Mouse (Mus musculus) embryonic facial prominence, embryonic 11.5 days (tissue): Measurements from ENCODE around the gene Chid1. TPM values are rescaled to one million over a fixed set of nuclear protein-coding genes. Genes with fewer than 3 reads are reported as not detected.
A peak's percentile ranks its signal among the peaks of the same experiment; 100 is the strongest.

ENCODE experiments used
- ATAC-seq: fragments of 200-750 bp; cut with Nextera tagmentation; replicated peaks from 2 replicates; pipeline ENCODE4 v1.8.0; 2017; ENCODE audit warnings: low read depth; ENCODE audit not compliant: insufficient number of reproducible peaks, low FRiP score, low TSS enrichment
- DNase-seq: peaks from one replicate; pipeline ENCODE4 v3.0.0-alpha.2; 2015; ENCODE audit warnings: low spot score
- H3K27ac ChIP-seq: fragments of 300-500 bp; sonication (generic); replicated peaks from 2 replicates; pipeline ENCODE4 v1.5.1; 2014; ENCODE audit warnings: mild to moderate bottlenecking, low read depth, low read length, control low read depth
- H3K27me3 ChIP-seq: fragments of 300-500 bp; sonication (generic); 2 replicates; pipeline ENCODE4 v1.6.1; 2014; ENCODE audit warnings: mild to moderate bottlenecking, low read length, moderate library complexity, mixed read lengths; ENCODE audit not compliant: control insufficient read depth, insufficient read depth
- H3K36me3 ChIP-seq: fragments of 300-500 bp; sonication (generic); replicated peaks from 2 replicates; pipeline ENCODE4 v1.6.1; 2014; ENCODE audit warnings: low read depth, mild to moderate bottlenecking, low read length, moderate library complexity, mixed read lengths; ENCODE audit not compliant: control insufficient read depth, insufficient read depth
- H3K4me1 ChIP-seq: fragments of 300-500 bp; sonication (generic); 2 replicates; pipeline ENCODE4 v1.6.1; 2014; ENCODE audit warnings: low read length, mixed read lengths; ENCODE audit not compliant: control insufficient read depth, insufficient read depth
- H3K4me2 ChIP-seq: fragments of 300-500 bp; sonication (generic); 2 replicates; pipeline ENCODE4 v1.6.1; 2014; ENCODE audit warnings: low read depth, mild to moderate bottlenecking, control low read depth, low read length, moderate library complexity
- H3K4me3 ChIP-seq: fragments of 300-500 bp; sonication (generic); 2 replicates; pipeline ENCODE4 v1.5.1; 2014; ENCODE audit warnings: low read depth, low read length, control low read depth
- H3K9ac ChIP-seq: fragments of 300-500 bp; sonication (generic); replicated peaks from 2 replicates; pipeline ENCODE4 v1.6.1; 2014; ENCODE audit warnings: mild to moderate bottlenecking, control low read depth, low read length
- H3K9me3 ChIP-seq: fragments of 300-500 bp; sonication (generic); replicated peaks from 2 replicates; pipeline ENCODE4 v1.6.1; 2016; ENCODE audit warnings: mild to moderate bottlenecking, low read length, inconsistent platforms, mixed read lengths; ENCODE audit not compliant: control insufficient read depth
- WGBS: fragments of 180-500 bp; shearing (Covaris S2); extraction: QIAGEN DNeasy Blood & Tissue Kit; methylation state at CpG from one replicate; pipeline ENCODE4 v1.1.7; 2014; 5-methylcytosine and 5-hydroxymethylcytosine counted together
- polyA plus RNA-seq: library from polyadenylated mRNA; unstranded; fragments of >200 nt; fragmentation: Nextera tagmentation; extraction: Ambion mirVana; gene quantifications from 2 replicates; pipeline ENCODE4 v1.2.1, GENCODE M21; 2014

The Chid1 gene
- polyA plus RNA-seq, 1 experiment from 2014 or later: 25.8 TPM

DNA sequence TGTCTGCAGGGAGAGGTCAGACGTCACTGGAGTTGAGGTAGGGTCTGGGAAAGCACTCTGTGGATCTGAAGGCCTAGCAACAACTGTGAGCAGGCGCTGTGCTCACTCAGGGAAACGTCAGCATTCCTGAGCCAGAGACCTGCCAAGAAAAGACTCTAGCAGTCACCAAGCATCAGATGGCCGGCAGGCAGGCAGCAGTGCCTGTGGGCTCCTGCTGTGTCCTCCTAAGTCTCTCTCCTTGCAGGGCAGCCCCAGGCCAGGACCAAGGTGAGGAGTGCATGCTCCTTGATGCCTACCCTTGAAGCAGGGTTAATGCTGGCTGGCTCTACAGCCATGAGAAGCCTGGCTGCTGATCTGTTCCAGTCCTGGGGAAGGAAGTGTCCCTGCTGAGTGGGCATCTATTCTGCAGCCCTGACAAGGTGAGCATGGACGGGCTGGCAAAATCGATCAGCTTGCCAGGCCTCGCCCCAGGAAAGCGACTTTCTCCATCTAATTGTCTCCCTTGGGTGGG, 28.9 kb downstream of the Chid1 start:
- no peak overlapping the region for H3K4me2 ChIP-seq
- no peak for DNase-seq
- no peaks in the 10 kb centered on the region for H3K27me3 ChIP-seq
- no peaks in the 10 kb centered on the region for H3K9me3 ChIP-seq
- no peak overlapping the region for H3K4me3 ChIP-seq
- no peak overlapping the region for H3K27ac ChIP-seq
- H3K36me3 ChIP-seq: no peaks in the 10 kb centered on the region
- WGBS: 75% methylated on average over 8 of the region's 8 CpGs
- H3K4me1 ChIP-seq: no peaks in the 10 kb centered on the region
- no peak for ATAC-seq
- H3K9ac ChIP-seq: no peak overlapping the region

DNA sequence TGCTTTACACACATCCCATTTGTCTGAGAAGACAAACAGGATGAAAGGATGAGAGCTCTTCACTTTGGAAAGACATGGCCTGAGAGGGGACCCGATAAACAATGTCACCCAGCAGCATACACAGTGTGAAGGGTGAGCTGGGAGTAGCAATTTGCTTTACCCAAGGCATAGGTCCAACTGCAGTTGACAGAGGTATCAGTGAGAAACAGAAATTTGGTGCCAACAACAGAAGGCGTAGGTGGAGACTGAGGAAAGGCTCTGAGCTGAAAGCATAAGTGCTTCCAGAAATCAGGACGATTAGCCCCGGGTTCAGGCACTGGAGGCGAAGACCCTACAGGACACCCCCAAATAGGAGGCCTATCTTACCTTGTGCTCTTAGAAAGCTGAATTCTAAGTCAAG, 29.5 kb downstream of the Chid1 start:
- H3K9me3 ChIP-seq: no peaks in the 10 kb centered on the region
- no peak for DNase-seq
- H3K4me3 ChIP-seq: no peak overlapping the region
- 87% methylated on average over 5 of the region's 5 CpGs for WGBS
- H3K27me3 ChIP-seq: no peaks in the 10 kb centered on the region
- no peaks in the 10 kb centered on the region for H3K36me3 ChIP-seq
- no peak for ATAC-seq
- no peak overlapping the region for H3K27ac ChIP-seq
- H3K4me2 ChIP-seq: no peak overlapping the region
- H3K9ac ChIP-seq: no peak overlapping the region
- H3K4me1 ChIP-seq: no peaks in the 10 kb centered on the region

GRCm38 (mm10) chr7:141508160-141508559, 31.5 kb downstream of the Chid1 start:
- DNase-seq (no peak), ATAC-seq (peak; percentile 62; the same call in 1 of the 2 replicates)
- H3K9me3 ChIP-seq: no peaks in the 10 kb centered on the region
- no peaks in the 10 kb centered on the region for H3K27me3 ChIP-seq
- H3K36me3 ChIP-seq: no peaks in the 10 kb centered on the region
- H3K4me2 ChIP-seq: no peak overlapping the region
- H3K4me1 ChIP-seq: no peaks in the 10 kb centered on the region
- H3K27ac ChIP-seq: no peak overlapping the region
- H3K9ac ChIP-seq: no peak overlapping the region; the same call in 1 of the 2 replicates
- no peak overlapping the region for H3K4me3 ChIP-seq

- Histone ChIP-seq H3K27me3 (no peaks in the 10 kb centered on the region), H3K4me1 (no peaks in the 10 kb centered on the region), H3K4me3 (no peak overlapping the region), H3K27ac (no peak overlapping the region), H3K36me3 (no peaks in the 10 kb centered on the region), H3K4me2 (no peak overlapping the region), H3K9ac (no peak overlapping the region), H3K9me3 (no peaks in the 10 kb centered on the region)
- DNase-seq: no peak
- 0 out of 2 replicates have a peak, but pooled peaks have one; percentile 48 for ATAC-seq
- 63% methylated on average over 2 of the region's 2 CpGs for WGBS
Measured at GRCm38 (mm10) chr7:141506278-141506677, 33.4 kb downstream of the Chid1 start.

DNA sequence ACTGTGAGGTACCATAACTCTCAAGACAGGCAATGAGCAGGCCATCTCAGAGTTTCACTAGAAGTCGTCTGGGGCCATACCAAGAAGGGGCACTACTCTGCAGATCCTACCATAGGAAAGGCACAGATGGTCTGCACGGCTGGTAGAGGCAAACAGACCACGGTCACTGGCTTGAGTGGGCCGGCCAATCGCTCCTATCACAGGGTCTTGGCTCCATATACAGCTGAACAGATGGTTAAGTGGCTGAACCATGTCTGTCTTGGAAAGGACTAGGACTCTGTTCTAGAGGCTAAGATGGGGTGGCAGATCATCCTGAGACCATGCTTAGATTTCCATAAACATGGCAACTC, 37.1 kb downstream of the Chid1 start:
- 90% methylated on average over 5 of the region's 5 CpGs for WGBS
- no peak overlapping the region for H3K9ac ChIP-seq
- no peak for DNase-seq

DNA sequence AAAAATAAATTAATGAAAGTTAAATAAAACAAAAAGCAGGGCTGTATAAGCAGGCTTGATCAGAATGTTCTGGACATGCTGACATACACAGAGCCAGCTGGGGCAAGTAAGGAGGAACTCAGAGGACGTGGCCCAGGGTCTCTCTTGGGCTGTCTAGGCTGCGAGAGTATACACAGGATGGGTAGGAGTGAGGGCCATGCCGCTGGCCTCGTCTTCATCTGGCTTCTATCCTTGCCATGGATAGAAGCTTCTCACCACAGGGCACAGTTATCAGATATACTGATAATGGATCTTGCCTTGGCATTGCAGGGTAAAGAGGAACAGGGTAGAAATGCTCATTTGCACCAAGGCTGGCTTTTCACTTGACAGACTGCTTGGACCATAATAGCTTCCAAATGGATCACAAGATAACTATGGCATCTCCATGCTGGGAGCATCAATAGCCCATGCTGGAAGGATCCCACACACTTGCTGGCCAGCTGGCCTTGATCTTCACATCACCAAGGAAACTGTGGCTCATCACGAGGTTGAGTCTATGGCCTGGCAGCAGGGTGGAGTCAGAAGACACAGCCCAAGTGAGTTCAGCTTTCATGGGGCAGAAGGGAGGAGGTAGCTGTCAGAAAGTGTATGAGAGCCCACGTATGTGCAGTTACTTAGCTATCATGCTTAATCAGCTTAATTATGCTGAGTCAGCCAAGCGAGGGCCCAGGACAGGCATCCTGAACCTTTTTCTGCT, 37.7 kb downstream of the Chid1 start:
- no peak overlapping the region for H3K4me3 ChIP-seq
- no peaks in the 10 kb centered on the region for H3K9me3 ChIP-seq
- DNase-seq: no peak
- no peak for ATAC-seq
- 91% methylated on average over 7 of the region's 7 CpGs for WGBS
- H3K27ac ChIP-seq: no peak overlapping the region
- H3K27me3 ChIP-seq: no peaks in the 10 kb centered on the region
- H3K36me3 ChIP-seq: no peaks in the 10 kb centered on the region
- H3K9ac ChIP-seq: no peak overlapping the region
- H3K4me1 ChIP-seq: no peaks in the 10 kb centered on the region
- no peak overlapping the region for H3K4me2 ChIP-seq

More for the DNA sequence above, 37.1 kb downstream of the Chid1 start:
- no peaks in the 10 kb centered on the region for H3K9me3 ChIP-seq
- H3K27ac ChIP-seq: no peak overlapping the region
- no peak for ATAC-seq
- H3K36me3 ChIP-seq: no peaks in the 10 kb centered on the region
- H3K4me3 ChIP-seq: no peak overlapping the region
- no peaks in the 10 kb centered on the region for H3K4me1 ChIP-seq
- no peak overlapping the region for H3K4me2 ChIP-seq
- H3K27me3 ChIP-seq: no peaks in the 10 kb centered on the region

- no peak overlapping the region for H3K4me2 ChIP-seq
- DNase-seq (no peak), ATAC-seq (no peak)
- H3K4me1 ChIP-seq: no peaks in the 10 kb centered on the region
- no peaks in the 10 kb centered on the region for H3K9me3 ChIP-seq
- no peaks in the 10 kb centered on the region for H3K27me3 ChIP-seq
- WGBS: 95% methylated on average over 3 of the region's 3 CpGs
- no peak overlapping the region for H3K4me3 ChIP-seq
- H3K36me3 ChIP-seq: no peaks in the 10 kb centered on the region
- H3K27ac ChIP-seq: no peak overlapping the region
- no peak overlapping the region for H3K9ac ChIP-seq
Measured at GRCm38 (mm10) chr7:141497600-141497999, 42.1 kb downstream of the Chid1 start.

DNA sequence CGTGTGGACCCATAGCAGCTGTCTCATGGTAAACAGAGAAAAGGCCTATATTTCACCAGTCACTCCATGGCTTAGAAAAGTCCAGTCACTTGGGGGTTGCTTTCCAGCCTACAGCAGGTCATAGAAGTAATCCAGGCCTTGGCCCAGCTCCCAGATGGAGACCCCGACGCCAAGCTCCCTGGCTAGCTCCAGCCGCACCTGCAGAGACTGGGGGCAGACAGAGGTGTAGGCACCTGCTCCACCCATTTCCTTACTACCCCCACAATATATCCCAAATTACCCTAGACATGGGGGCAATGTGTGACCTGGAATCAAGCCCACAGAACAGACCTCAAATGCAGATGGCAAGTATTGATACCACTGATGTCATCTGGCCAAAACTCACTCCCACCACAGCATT, 43.7 kb downstream of the Chid1 start:
- Histone ChIP-seq H3K4me3 (no peak overlapping the region), H3K36me3 (no peaks in the 10 kb centered on the region), H3K9ac (no peak overlapping the region), H3K27me3 (no peaks in the 10 kb centered on the region), H3K27ac (no peak overlapping the region), H3K4me1 (no peaks in the 10 kb centered on the region), H3K9me3 (no peaks in the 10 kb centered on the region), H3K4me2 (no peak overlapping the region)
- DNase-seq (no peak), ATAC-seq (no peak)
- WGBS: 93% methylated on average over 4 of the region's 4 CpGs
